Mouse (Mus musculus) liver, adult 2 months (tissue): ENCODE measurements around the gene Cbln1.

ENCODE experiments used
- CTCF ChIP-seq: fragments of 200-500 bp; IDR thresholded peaks from 2 replicates; pipeline ENCODE4 v1.5.1; 2011; ENCODE audit warnings: low read depth, low read length, control low read depth
- POLR2A ChIP-seq: fragments of 200-500 bp; IDR thresholded peaks from 2 replicates; pipeline ENCODE4 v1.6.1; 2011; ENCODE audit warnings: low read length, control low read depth; ENCODE audit not compliant: insufficient read depth; ENCODE audit errors: extremely low read depth

DNA sequence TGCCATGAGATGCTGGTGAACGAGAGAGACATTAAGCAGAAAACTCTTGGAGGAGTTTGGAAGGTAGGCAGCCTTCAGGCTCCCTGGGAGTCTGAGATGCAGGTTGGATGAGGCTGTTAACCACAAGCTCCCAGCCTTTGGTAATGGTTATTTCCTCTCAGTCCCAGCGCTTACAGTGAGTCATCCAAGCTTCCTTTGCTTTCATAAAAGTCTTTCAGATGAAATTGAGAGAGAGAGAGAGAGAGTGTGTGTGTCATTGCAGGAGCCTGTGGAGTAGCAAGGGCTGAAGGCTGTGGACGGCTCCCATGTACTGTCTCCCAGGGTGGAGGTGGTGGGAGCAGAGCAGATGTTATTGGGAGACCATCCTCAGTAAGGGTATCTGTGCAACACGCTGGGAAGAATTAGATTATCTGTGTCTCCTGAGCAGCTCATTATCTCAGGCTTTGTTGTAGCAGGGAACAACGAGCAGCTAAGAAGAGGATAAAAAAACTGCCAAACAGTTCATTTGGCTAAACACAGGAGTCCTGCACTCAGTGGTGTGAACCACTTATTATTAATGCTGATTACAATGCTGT is 17.5 kb upstream of the Cbln1 start:
- TF ChIP-seq CTCF, result no peak
- TF ChIP-seq POLR2A, result no peak
